Mouse (Mus musculus) G1E (cell line): ENCODE measurements around the gene Slc26a9. TPM values are rescaled to one million over a fixed set of nuclear protein-coding genes. Genes with fewer than 3 reads are reported as not detected.

Experiments used
- ATAC-seq: 2 replicates; pipeline ENCODE4 v1.8.0; 2016; ENCODE audit warnings: mild to moderate bottlenecking; ENCODE audit not compliant: insufficient number of reproducible peaks, poor library complexity, low FRiP score, severe bottlenecking; ENCODE audit errors: extremely low read depth
- DNase-seq: peaks from one replicate; pipeline ENCODE4 v3.0.0; 2012; ENCODE audit warnings: low spot score
- H3K27me3 ChIP-seq: 2 replicates; pipeline ENCODE4 v1.6.1; 2012; ENCODE audit warnings: mild to moderate bottlenecking, low read length, inconsistent platforms; ENCODE audit not compliant: insufficient read depth
- H3K36me3 ChIP-seq: replicated peaks from 2 replicates; pipeline ENCODE3; 2012; ENCODE audit warnings: mild to moderate bottlenecking, inconsistent platforms
- H3K4me1 ChIP-seq: 2 replicates; pipeline ENCODE4 v1.6.1; 2012; ENCODE audit warnings: low read depth, low read length, inconsistent platforms, mixed read lengths; ENCODE audit not compliant: insufficient read depth
- H3K4me3 ChIP-seq: 2 replicates; pipeline ENCODE4 v1.5.1; 2012; ENCODE audit warnings: low read depth, mild to moderate bottlenecking, inconsistent platforms, low read length, moderate library complexity, mixed read lengths
- H3K9me3 ChIP-seq: replicated peaks from 2 replicates; pipeline ENCODE4 v1.6.1; 2012; ENCODE audit warnings: inconsistent platforms
- CTCF ChIP-seq: IDR thresholded peaks from 2 replicates; pipeline ENCODE4 v1.5.1; 2012; ENCODE audit warnings: low read depth, low read length, inconsistent platforms, mixed read lengths
- GATA1 ChIP-seq: IDR thresholded peaks from 2 replicates; pipeline ENCODE4 v1.6.1; 2012; ENCODE audit warnings: borderline replicate concordance, low read length, inconsistent platforms, mixed read lengths
- GATA2 ChIP-seq: IDR thresholded peaks from 2 replicates; pipeline ENCODE4 v1.6.1; 2012; ENCODE audit warnings: low read depth, low read length, inconsistent platforms, borderline replicate concordance
- POLR2AphosphoS5 ChIP-seq: IDR thresholded peaks from 2 replicates; pipeline ENCODE4 v1.6.1; 2012; ENCODE audit warnings: low read depth, low read length, inconsistent platforms; ENCODE audit not compliant: insufficient replicate concordance
- TAL1 ChIP-seq: conservative IDR thresholded peaks from 2 replicates; pipeline ENCODE4 v1.6.1; 2012; ENCODE audit warnings: low read depth, low read length, inconsistent platforms, mixed read lengths
- polyA plus RNA-seq: library from polyadenylated mRNA; stranded (reverse); fragments of >175 nt; gene quantifications from 2 replicates; pipeline ENCODE4 v1.2.3, GENCODE M21; 2012
- total RNA-seq, 2 experiments: library from RNA; stranded (forward) in 1 of 2; stranded (reverse) in 1 of 2; fragments of 200-1000 nt in 1 of 2; fragments of >200 nt in 1 of 2; fragmentation: Nextera tagmentation in 1 of 2; gene quantifications; 2 replicates each; pipeline ENCODE4 v1.2.3; 2014 to 2017

Gene Slc26a9
- total RNA-seq (2014; fragmentation: Nextera tagmentation) (1.9 and 3.2 TPM in 2 replicates), total RNA-seq (2017) (0.98 and 0.99 TPM in 2 replicates), polyA plus RNA-seq (0.11 and 0.17 TPM in 2 replicates)

- no peak within 1 kb of the TSS for H3K4me3 ChIP-seq
- no peaks in the 10 kb centered on the region for H3K36me3 ChIP-seq
- peaks cover 86% of the 10 kb centered on the region for H3K27me3 ChIP-seq
- DNase-seq (no peak), ATAC-seq (no peak)
- peaks cover 18% of the 10 kb centered on the region for H3K4me1 ChIP-seq
- H3K9me3 ChIP-seq = no peaks in the 10 kb centered on the region
- TF ChIP-seq CTCF (no peak), TAL1 (no peak), GATA1 (no peak), GATA2 (no peak), POLR2AphosphoS5 (no peak)
Observed at GRCm38 (mm10) chr1:131743868-131744464, at the start of gene Slc26a9. Slc26a9 (plus strand) TSS chr1:131744022.

- Histone ChIP-seq H3K4me3 (no peak overlapping the region), H3K27me3 (peaks cover 56% of the 10 kb centered on the region), H3K4me1 (peaks cover 11% of the 10 kb centered on the region), H3K36me3 (no peaks in the 10 kb centered on the region), H3K9me3 (no peaks in the 10 kb centered on the region)
- TF ChIP-seq GATA2 (no peak), GATA1 (no peak), CTCF (no peak), TAL1 (no peak), POLR2AphosphoS5 (no peak)
- ATAC-seq = no peak
- no peak for DNase-seq
Observed at GRCm38 (mm10) chr1:131695308-131695707, 48.5 kb upstream of the Slc26a9 start.

DNA sequence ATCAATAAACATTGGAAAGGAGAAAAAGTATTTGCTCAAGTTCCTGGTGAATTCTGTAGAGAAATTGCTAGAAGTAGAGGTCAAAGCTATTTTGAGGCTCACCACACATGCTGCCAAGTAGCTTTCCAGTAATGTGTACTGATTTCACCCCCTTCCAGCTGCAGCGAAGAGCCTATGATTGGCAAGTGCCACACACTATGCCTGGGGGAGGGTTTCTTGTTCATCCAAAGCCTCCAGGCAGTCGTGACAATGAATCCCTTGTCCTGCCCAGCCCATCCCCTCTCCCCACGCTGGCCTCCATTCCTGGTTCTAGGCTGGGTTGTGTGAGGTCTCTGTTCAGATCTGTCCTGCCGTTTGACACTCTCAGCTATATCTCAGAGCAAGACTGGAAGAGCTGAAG, 47.5 kb upstream of the Slc26a9 start:
- no peaks in the 10 kb centered on the region for H3K36me3 ChIP-seq
- peaks cover 49% of the 10 kb centered on the region for H3K27me3 ChIP-seq
- TF ChIP-seq GATA2 (no peak), GATA1 (no peak), CTCF (no peak), POLR2AphosphoS5 (no peak), TAL1 (no peak)
- no peak overlapping the region for H3K4me3 ChIP-seq
- no peak for DNase-seq
- peaks cover 13% of the 10 kb centered on the region for H3K4me1 ChIP-seq
- ATAC-seq = no peak
- H3K9me3 ChIP-seq = no peaks in the 10 kb centered on the region

GRCm38 (mm10) chr1:131698770-131699169, 45.1 kb upstream of the Slc26a9 start:
- H3K4me3 ChIP-seq = no peak overlapping the region
- ATAC-seq (no peak), DNase-seq (no peak)
- no peaks in the 10 kb centered on the region for H3K36me3 ChIP-seq
- TF ChIP-seq CTCF = no peak
- no peak for TF ChIP-seq POLR2AphosphoS5
- no peak for TF ChIP-seq TAL1
- TF ChIP-seq GATA1 = no peak
- TF ChIP-seq GATA2 = no peak
- peaks cover 54% of the 10 kb centered on the region for H3K27me3 ChIP-seq
- H3K4me1 ChIP-seq = peaks cover 11% of the 10 kb centered on the region
- no peaks in the 10 kb centered on the region for H3K9me3 ChIP-seq

DNA sequence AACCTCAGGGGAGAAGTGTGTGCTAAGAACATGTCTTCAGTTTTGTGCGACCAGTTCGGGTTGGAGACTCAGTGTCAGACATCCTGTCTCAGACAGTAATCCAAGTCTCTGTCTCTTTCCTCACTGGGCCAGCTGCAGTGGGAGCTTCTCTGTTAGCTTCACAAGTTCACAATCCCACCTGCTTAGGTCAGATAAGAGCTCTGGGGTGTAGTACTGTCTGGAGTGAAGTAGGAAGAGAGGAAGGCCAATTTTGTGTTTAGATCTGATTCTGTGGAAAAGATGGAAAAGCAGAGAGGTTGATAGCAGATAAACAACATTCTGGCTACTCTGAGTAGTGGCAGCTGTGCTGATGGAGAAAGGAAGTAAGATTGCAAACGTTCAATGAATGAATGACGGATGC, 44.2 kb upstream of the Slc26a9 start:
- Histone ChIP-seq H3K27me3 (peaks cover 58% of the 10 kb centered on the region), H3K36me3 (no peaks in the 10 kb centered on the region), H3K9me3 (no peaks in the 10 kb centered on the region), H3K4me1 (peaks cover 11% of the 10 kb centered on the region), H3K4me3 (no peak overlapping the region)
- DNase-seq (no peak), ATAC-seq (no peak)
- TF ChIP-seq POLR2AphosphoS5 (no peak), TAL1 (no peak), CTCF (no peak), GATA2 (no peak), GATA1 (no peak)

DNA sequence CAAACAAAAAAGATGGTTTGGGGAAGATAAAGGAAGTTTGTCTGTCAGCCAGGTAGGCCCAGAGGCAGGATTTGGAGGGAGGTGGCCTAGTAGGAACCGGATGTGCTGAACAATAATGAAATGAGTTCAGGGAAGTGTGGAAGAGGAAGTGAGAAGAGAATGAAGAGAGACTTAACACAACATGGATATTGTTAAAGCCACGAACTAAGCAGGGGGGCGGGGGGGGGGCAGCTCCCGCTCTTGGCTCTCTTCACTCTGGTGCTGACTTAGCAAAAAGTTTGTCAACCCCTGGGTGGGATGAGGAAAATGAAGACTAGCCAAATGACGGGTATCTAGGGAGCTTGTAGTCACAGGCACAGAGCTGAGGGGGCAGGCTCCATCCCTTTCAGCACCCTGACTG, 43.4 kb upstream of the Slc26a9 start:
- ATAC-seq = no peak
- no peak for DNase-seq
- H3K27me3 ChIP-seq = peaks cover 58% of the 10 kb centered on the region
- no peaks in the 10 kb centered on the region for H3K9me3 ChIP-seq
- no peak overlapping the region for H3K4me3 ChIP-seq
- H3K4me1 ChIP-seq = peaks cover 11% of the 10 kb centered on the region
- no peaks in the 10 kb centered on the region for H3K36me3 ChIP-seq
- TF ChIP-seq TAL1 (no peak), CTCF (no peak), GATA1 (no peak), POLR2AphosphoS5 (no peak), GATA2 (no peak)

- ATAC-seq = no peak
- no peaks in the 10 kb centered on the region for H3K9me3 ChIP-seq
- TF ChIP-seq TAL1 = no peak
- no peak for TF ChIP-seq POLR2AphosphoS5
- peak; percentile 46; the same call in 1 of the 2 replicates for TF ChIP-seq CTCF
- no peak for DNase-seq
- no peaks in the 10 kb centered on the region for H3K36me3 ChIP-seq
- H3K4me3 ChIP-seq = no peak overlapping the region
- peaks cover 11% of the 10 kb centered on the region for H3K4me1 ChIP-seq
- peaks cover 54% of the 10 kb centered on the region for H3K27me3 ChIP-seq
Observed at GRCm38 (mm10) chr1:131701391-131701790, 42.4 kb upstream of the Slc26a9 start.
